Mouse (Mus musculus) limb, embryonic 10.5 days (tissue): ENCODE data around the gene Cobl. TPM values are rescaled to one million over a fixed set of nuclear protein-coding genes. Genes with fewer than 3 reads are reported as not detected.

ENCODE experiments used
- DNase-seq: peaks from one replicate; pipeline ENCODE4 v3.0.0-alpha.2; 2017; ENCODE audit warnings: low spot score
- H3K27ac ChIP-seq: fragments of 300-500 bp; sonication (generic); 2 replicates; pipeline ENCODE4 v1.5.1; 2016; ENCODE audit warnings: mild to moderate bottlenecking
- H3K27me3 ChIP-seq: fragments of 300-500 bp; sonication (generic); 2 replicates; pipeline ENCODE4 v1.6.1; 2016; ENCODE audit warnings: low read depth, mild to moderate bottlenecking; ENCODE audit not compliant: poor library complexity, severe bottlenecking
- H3K36me3 ChIP-seq: fragments of 300-500 bp; sonication (generic); 2 replicates; pipeline ENCODE4 v1.6.1; 2016; ENCODE audit warnings: mild to moderate bottlenecking, moderate library complexity
- H3K4me1 ChIP-seq: fragments of 300-500 bp; sonication (generic); 2 replicates; pipeline ENCODE4 v1.6.1; 2016
- H3K4me3 ChIP-seq: fragments of 300-500 bp; sonication (generic); 2 replicates; pipeline ENCODE4 v1.5.1; 2016; ENCODE audit warnings: mild to moderate bottlenecking, moderate library complexity
- H3K9me3 ChIP-seq: fragments of 300-500 bp; sonication (generic); replicated peaks from 2 replicates; pipeline ENCODE4 v1.6.1; 2016; ENCODE audit warnings: mild to moderate bottlenecking
- WGBS: fragments of 180-500 bp; shearing (Covaris S2); methylation state at CpG from one replicate; pipeline ENCODE4 v1.1.7; 2016; 5-methylcytosine and 5-hydroxymethylcytosine counted together
- polyA plus RNA-seq: library from polyadenylated mRNA; unstranded; fragments of >200 nt; fragmentation: Nextera tagmentation; extraction: Ambion mirVana; gene quantifications from 2 replicates; pipeline ENCODE4 v1.2.1, GENCODE M21; 2016

Cobl gene
- polyA plus RNA-seq, 1 experiment from 2014 or later = 0.58 TPM

- H3K27me3 ChIP-seq = no peaks in the 10 kb centered on the region
- no peaks in the 10 kb centered on the region for H3K4me1 ChIP-seq
- no peak overlapping the region for H3K4me3 ChIP-seq
- WGBS = 87% methylated on average over 6 of the region's 6 CpGs
- H3K27ac ChIP-seq = no peak overlapping the region
- H3K9me3 ChIP-seq = no peaks in the 10 kb centered on the region
- DNase-seq = no peak
- H3K36me3 ChIP-seq = no peaks in the 10 kb centered on the region
Observed at GRCm38 (mm10) chr11:12314278-12315043, 150.3 kb downstream of the Cobl start.

- no peak for DNase-seq
- Histone ChIP-seq H3K9me3 (no peaks in the 10 kb centered on the region), H3K4me3 (no peak overlapping the region), H3K27ac (no peak overlapping the region), H3K4me1 (no peaks in the 10 kb centered on the region), H3K36me3 (no peaks in the 10 kb centered on the region), H3K27me3 (no peaks in the 10 kb centered on the region)
- 83% methylated on average over 6 of the region's 6 CpGs for WGBS
Observed at GRCm38 (mm10) chr11:12311419-12311818, 153.3 kb downstream of the Cobl start.

GRCm38 (mm10) chr11:12309423-12310023 is 155.2 kb downstream of the Cobl start:
- H3K4me1 ChIP-seq = no peaks in the 10 kb centered on the region
- no peaks in the 10 kb centered on the region for H3K27me3 ChIP-seq
- 55% methylated on average over 3 of the region's 3 CpGs for WGBS
- H3K4me3 ChIP-seq = no peak overlapping the region
- H3K36me3 ChIP-seq = no peaks in the 10 kb centered on the region
- no peaks in the 10 kb centered on the region for H3K9me3 ChIP-seq
- no peak overlapping the region for H3K27ac ChIP-seq
- no peak for DNase-seq

GRCm38 (mm10) chr11:12304879-12305278 is 159.9 kb downstream of the Cobl start:
- no peak for DNase-seq
- Histone ChIP-seq H3K27me3 (no peaks in the 10 kb centered on the region), H3K27ac (no peak overlapping the region), H3K9me3 (no peaks in the 10 kb centered on the region), H3K4me3 (no peak overlapping the region), H3K36me3 (no peaks in the 10 kb centered on the region), H3K4me1 (peaks cover 2% of the 10 kb centered on the region)
- 74% methylated on average over 3 of the region's 3 CpGs for WGBS

GRCm38 (mm10) chr11:12299701-12300446 is 164.9 kb downstream of the Cobl start:
- no peak for DNase-seq
- no peaks in the 10 kb centered on the region for H3K36me3 ChIP-seq
- no peaks in the 10 kb centered on the region for H3K9me3 ChIP-seq
- no peak overlapping the region; the same call in 1 of the 2 replicates for H3K27ac ChIP-seq
- no peak overlapping the region for H3K4me3 ChIP-seq
- 50% methylated on average over 5 of the region's 5 CpGs for WGBS
- no peaks in the 10 kb centered on the region for H3K27me3 ChIP-seq
- peaks cover 6% of the 10 kb centered on the region for H3K4me1 ChIP-seq

GRCm38 (mm10) chr11:12291654-12291935 is 173.2 kb downstream of the Cobl start:
- no peaks in the 10 kb centered on the region for H3K4me1 ChIP-seq
- no peak overlapping the region for H3K27ac ChIP-seq
- WGBS = 29% methylated on average over 3 of the region's 3 CpGs
- DNase-seq = no peak
- no peak overlapping the region for H3K4me3 ChIP-seq
- no peaks in the 10 kb centered on the region for H3K9me3 ChIP-seq
- no peaks in the 10 kb centered on the region for H3K27me3 ChIP-seq
- H3K36me3 ChIP-seq = no peaks in the 10 kb centered on the region

GRCm38 (mm10) chr11:12290911-12291653 is 173.7 kb downstream of the Cobl start:
- Histone ChIP-seq H3K27me3 (no peaks in the 10 kb centered on the region), H3K4me1 (no peaks in the 10 kb centered on the region), H3K36me3 (no peaks in the 10 kb centered on the region), H3K9me3 (no peaks in the 10 kb centered on the region), H3K4me3 (no peak overlapping the region), H3K27ac (peak overlapping the region; percentile 64; the same call in 1 of the 2 replicates)
- 52% methylated on average over 7 of the region's 7 CpGs for WGBS
- DNase-seq = peak; percentile 66

- no peaks in the 10 kb centered on the region for H3K36me3 ChIP-seq
Observed at GRCm38 (mm10) chr11:12285319-12286021, 179.3 kb downstream of the Cobl start.

GRCm38 (mm10) chr11:12280711-12281110 is 184.0 kb downstream of the Cobl start:
- no peaks in the 10 kb centered on the region for H3K36me3 ChIP-seq
- WGBS = 79% methylated on average over 7 of the region's 7 CpGs
- no peaks in the 10 kb centered on the region for H3K9me3 ChIP-seq
- H3K4me3 ChIP-seq = no peak overlapping the region
- no peak overlapping the region for H3K27ac ChIP-seq
- no peaks in the 10 kb centered on the region for H3K27me3 ChIP-seq
- no peak for DNase-seq
- H3K4me1 ChIP-seq = no peaks in the 10 kb centered on the region

More at GRCm38 (mm10) chr11:12285319-12286021, 179.3 kb downstream of the Cobl start:
- Histone ChIP-seq H3K27ac (no peak overlapping the region), H3K27me3 (no peaks in the 10 kb centered on the region), H3K4me1 (no peaks in the 10 kb centered on the region), H3K4me3 (no peak overlapping the region), H3K9me3 (no peaks in the 10 kb centered on the region)
- 87% methylated on average over 4 of the region's 4 CpGs for WGBS
- DNase-seq = no peak

- no peaks in the 10 kb centered on the region for H3K4me1 ChIP-seq
- 80% methylated on average over 2 of the region's 2 CpGs for WGBS
- no peak for DNase-seq
- no peaks in the 10 kb centered on the region for H3K36me3 ChIP-seq
- H3K27me3 ChIP-seq = no peaks in the 10 kb centered on the region
- H3K9me3 ChIP-seq = no peaks in the 10 kb centered on the region
- H3K27ac ChIP-seq = no peak overlapping the region
- no peak overlapping the region for H3K4me3 ChIP-seq
Observed at GRCm38 (mm10) chr11:12274276-12274675, 190.5 kb downstream of the Cobl start.

- no peak for DNase-seq
- WGBS = 90% methylated on average over 6 of the region's 6 CpGs
- H3K27ac ChIP-seq = no peak overlapping the region
Observed at GRCm38 (mm10) chr11:12273726-12274125, 191.0 kb downstream of the Cobl start.

GRCm38 (mm10) chr11:12258411-12258810 is 206.3 kb downstream of the Cobl start:
- 81% methylated on average over 2 of the region's 2 CpGs for WGBS
- H3K4me1 ChIP-seq = no peaks in the 10 kb centered on the region
- no peaks in the 10 kb centered on the region for H3K36me3 ChIP-seq
- H3K4me3 ChIP-seq = no peak overlapping the region
- H3K9me3 ChIP-seq = no peaks in the 10 kb centered on the region
- no peak for DNase-seq
- no peaks in the 10 kb centered on the region for H3K27me3 ChIP-seq
- no peak overlapping the region for H3K27ac ChIP-seq

More at GRCm38 (mm10) chr11:12273726-12274125, 191.0 kb downstream of the Cobl start:
- Histone ChIP-seq H3K4me3 (no peak overlapping the region), H3K4me1 (no peaks in the 10 kb centered on the region), H3K9me3 (no peaks in the 10 kb centered on the region), H3K27me3 (no peaks in the 10 kb centered on the region), H3K36me3 (no peaks in the 10 kb centered on the region)
